Mouse (Mus musculus) kidney, embryonic 15.5 days (tissue): ENCODE measurements around the gene Hnf1b. TPM values are rescaled to one million over a fixed set of nuclear protein-coding genes. Genes with fewer than 3 reads are reported as not detected.

Source experiments
- polyA plus RNA-seq: library from polyadenylated mRNA; unstranded; fragments of >200 nt; fragmentation: Nextera tagmentation; extraction: Ambion mirVana; gene quantifications from 2 replicates; pipeline ENCODE4 v1.2.1, GENCODE M21; 2015

The Hnf1b gene
- polyA plus RNA-seq, 1 experiment from 2014 or later, result 83.3 TPM

Other genes with a start within 250 kb of the Hnf1b start
- not detected in 2 replicates for gene Rpl9-ps1, start 204.4 kb upstream of the Hnf1b start, polyA plus RNA-seq
- gene Ccl3, start 200.7 kb upstream of the Hnf1b start, polyA plus RNA-seq, result 0.37 and 0.91 TPM in 2 replicates
- 0.34 and 0.71 TPM in 2 replicates for gene Ccl4, start 187.5 kb upstream of the Hnf1b start, polyA plus RNA-seq
- gene Wfdc17, start 146.1 kb upstream of the Hnf1b start, polyA plus RNA-seq, result 2.2 and 3.3 TPM in 2 replicates
- gene Wfdc18, start 141.0 kb upstream of the Hnf1b start, polyA plus RNA-seq, result 0.44 and 0.94 TPM in 2 replicates
- gene Wfdc21, start 103.1 kb upstream of the Hnf1b start, polyA plus RNA-seq, result 1.0 and 1.4 TPM in 2 replicates
- 22.7 and 25.2 TPM in 2 replicates for gene Heatr6, start 96.4 kb upstream of the Hnf1b start, polyA plus RNA-seq
- gene Ddx52, start 92.0 kb downstream of the Hnf1b start, polyA plus RNA-seq, result 40.3 and 42.6 TPM in 2 replicates
- gene Synrg, start 114.4 kb downstream of the Hnf1b start, polyA plus RNA-seq, result 10.1 and 10.5 TPM in 2 replicates
- 30.2 and 32.6 TPM in 2 replicates for gene Dusp14, start 219.2 kb downstream of the Hnf1b start, polyA plus RNA-seq